Mouse (Mus musculus): Measurements from ENCODE around the gene Zbp1.

- TF ChIP-seq POLR2A (IDR thresholded peaks at IDR 0.05; ENCODE audit: control insufficient read depth, extremely low read depth, insufficient read depth, low read length, poor library complexity): no peak
- no peak for TF ChIP-seq CTCF (IDR thresholded peaks at IDR 0.05; ENCODE audit: borderline replicate concordance, control insufficient read depth, extremely low read depth, insufficient read depth, low read length, poor library complexity)
Measured at GRCm38 (mm10) chr2:173247197-173247596, 28.5 kb upstream of the Zbp1 start.
